Mouse (Mus musculus) heart, postnatal 14 days (tissue): ENCODE measurements at regions not wholly inside any gene's neighbourhood (a gene's known extent, or its start where the extent isn't known, plus 50 kb on each side); places are given as distances from the start of the nearest gene placed in this dataset.

Experiments used
- DNase-seq, 2 experiments: peaks; one replicate each; pipeline ENCODE4 v3.0.0; 2021 to 2022
- intact Hi-C: fragments of 180-260 bp; cut with DNase I; formaldehyde crosslinking; loops from one replicate; pipeline ENCODE4 v1.15.1; 2025

- intact Hi-C loops = no loop called here
Observed at GRCm38 (mm10) chr19:37831406-37831805, 133.8 kb downstream of the Cyp26a1 start.

GRCm38 (mm10) chr19:37836900-37837299 is 139.3 kb downstream of the Cyp26a1 start:
- intact Hi-C loops = no loop called here
- DNase-seq = no peak

More at GRCm38 (mm10) chr19:37831406-37831805, 133.8 kb downstream of the Cyp26a1 start:
- DNase-seq = no peak
